Mouse (Mus musculus) left cerebral cortex, postnatal 14 days (tissue): Measurements from ENCODE around the gene Gm37240. TPM values are rescaled to one million over a fixed set of nuclear protein-coding genes. Genes with fewer than 3 reads are reported as not detected.

ENCODE experiments used
- DNase-seq, 2 experiments: peaks; one replicate each; pipeline ENCODE4 v3.0.0; 2021 to 2022; ENCODE audit warnings: low spot score in 2 of 2, mixed read lengths in 1 of 2
- intact Hi-C: fragments of 180-260 bp; cut with DNase I; formaldehyde crosslinking; loops from one replicate; pipeline ENCODE4 v1.15.1; 2025
- total RNA-seq, 2 experiments: library from RNA; stranded (reverse); gene quantifications; 2 replicates each; pipeline ENCODE4 v1.2.3; 2021

The Gm37240 gene
- total RNA-seq, 2 experiments from 2014 or later = 1.9 to 3.2 TPM

DNA sequence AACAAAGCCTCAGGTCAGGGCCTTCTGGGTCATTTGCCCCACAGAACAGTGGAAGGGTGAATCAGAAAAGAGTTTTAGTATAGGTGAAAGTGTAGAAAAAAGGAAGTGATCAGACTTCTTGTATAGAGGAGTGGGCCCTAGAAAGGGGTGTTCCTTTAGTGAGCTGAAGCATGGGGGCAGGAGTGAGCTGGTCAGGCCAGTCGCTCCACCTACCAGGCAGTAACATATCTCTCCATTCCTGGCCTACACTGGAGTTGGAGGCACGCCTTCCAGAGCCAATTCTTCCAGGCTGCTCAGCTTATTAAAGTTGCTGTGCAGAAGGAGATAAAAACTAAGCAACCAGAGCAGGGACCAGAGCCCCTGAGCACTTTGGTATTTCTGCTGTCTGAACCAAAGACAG is 322.7 kb downstream of the Gm37240 start:
- no peak for DNase-seq
- intact Hi-C loops = loop anchor here (2.0 kb wide), 1 partner anchor 626 kb away; no protein-coding TSS in a partner anchor

DNA sequence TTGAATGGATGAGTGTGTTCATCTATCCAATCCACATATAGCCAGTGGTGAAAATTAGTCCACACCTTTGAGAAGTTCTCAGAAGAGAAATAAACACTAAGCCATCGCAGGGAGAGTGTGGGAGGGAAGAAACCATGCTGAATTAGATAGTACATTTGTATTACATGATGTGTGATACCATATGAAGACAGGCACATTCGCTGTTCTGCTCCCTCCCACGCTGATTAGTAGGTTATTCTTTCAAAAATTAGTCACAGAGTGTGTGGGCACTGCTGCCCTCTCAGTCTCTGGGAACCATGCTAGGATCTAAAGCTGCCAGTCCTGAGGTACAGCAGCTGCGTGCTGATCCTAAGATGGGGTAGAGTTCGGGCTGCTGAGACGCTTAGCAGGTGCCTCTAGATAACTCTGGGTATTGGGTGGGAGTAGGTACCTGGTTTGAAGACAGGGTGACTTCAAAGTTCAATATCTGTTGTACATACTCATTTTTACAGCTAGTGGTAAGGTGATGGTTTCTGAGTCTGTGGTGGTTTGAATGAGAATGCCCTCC is 333.5 kb downstream of the Gm37240 start:
- intact Hi-C loops = no loop called here
- peak in 1 of 2 experiments; percentile 65 for DNase-seq

DNA sequence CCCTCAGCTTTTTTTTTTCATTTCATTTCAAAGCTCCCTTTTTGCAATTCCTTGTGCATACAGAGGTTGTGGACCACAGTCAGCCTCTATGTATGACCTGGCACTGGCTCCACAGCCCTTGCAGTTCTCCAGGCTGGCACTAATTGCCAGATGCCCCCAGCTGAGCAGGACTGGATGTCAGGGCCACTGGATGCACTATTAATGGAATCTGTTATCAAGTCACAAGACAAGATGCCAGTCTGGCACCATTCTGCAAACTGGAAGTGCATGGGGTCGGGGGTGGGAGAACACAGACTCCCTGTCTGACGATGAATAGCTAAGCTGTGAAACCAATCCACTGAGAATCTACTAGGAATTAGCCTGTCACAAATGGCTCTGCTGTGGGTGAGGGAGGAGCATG is 336.0 kb downstream of the Gm37240 start:
- DNase-seq = peak; percentile 34 to 58
- intact Hi-C loops = no loop called here

DNA sequence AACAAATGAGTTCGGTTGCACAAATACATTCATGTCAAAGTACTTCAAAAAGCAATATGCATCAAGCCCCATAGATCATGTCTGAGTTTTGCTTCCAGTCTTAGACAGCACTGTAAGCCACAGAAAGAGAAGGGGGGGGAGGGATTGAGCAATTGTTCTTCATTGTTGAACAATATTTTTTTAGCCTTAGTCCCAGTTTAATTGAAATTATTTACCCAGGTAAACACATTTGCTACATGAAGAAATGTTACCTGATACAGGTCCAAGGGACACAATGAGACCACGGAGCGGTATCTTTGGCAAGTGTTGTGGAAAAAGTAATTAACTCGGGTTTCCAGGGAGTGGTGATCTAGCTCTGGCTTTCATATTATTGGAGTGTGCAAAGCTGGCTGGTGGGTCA is 337.0 kb downstream of the Gm37240 start:
- no peak for DNase-seq
- intact Hi-C loops = no loop called here

DNA sequence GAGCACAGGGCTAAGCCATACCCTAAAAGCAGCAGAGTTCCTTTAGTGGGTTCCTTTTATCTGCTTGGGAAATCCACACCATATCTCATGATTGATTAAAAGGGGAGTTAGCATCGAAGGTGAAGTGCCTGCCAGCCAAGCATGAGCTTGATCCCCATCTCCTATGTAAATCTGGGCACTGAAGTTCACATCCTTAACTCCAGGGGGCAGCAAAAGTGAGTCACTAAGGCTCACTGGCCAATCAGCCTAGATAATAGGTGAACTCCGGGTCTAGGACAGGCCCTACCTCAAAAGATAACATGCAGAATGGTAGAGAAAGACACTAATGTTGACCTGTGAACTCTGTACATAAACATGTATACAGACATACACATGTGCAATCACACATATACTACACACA is 343.7 kb downstream of the Gm37240 start:
- DNase-seq = no peak
- intact Hi-C loops = no loop called here

DNA sequence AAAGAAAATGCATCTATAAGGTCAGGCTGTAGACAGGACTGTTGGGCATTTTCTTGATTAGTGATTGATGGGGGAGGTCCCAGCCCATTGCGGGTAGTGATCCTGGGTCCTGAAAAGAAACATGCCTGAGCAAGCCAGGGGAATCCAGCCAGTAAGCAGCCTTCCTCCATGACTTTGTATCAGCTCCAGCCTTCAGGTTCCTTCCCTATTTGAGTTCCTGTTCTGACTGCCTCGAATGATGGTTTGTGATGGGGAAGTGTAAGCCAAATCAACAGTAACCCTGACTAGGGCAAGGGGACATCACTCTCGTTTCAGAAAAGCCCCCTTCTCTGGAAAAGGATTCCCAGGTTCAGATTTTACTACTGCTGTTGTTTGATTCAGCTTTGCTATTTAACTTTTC is 344.6 kb downstream of the Gm37240 start:
- intact Hi-C loops = no loop called here
- no peak for DNase-seq

DNA sequence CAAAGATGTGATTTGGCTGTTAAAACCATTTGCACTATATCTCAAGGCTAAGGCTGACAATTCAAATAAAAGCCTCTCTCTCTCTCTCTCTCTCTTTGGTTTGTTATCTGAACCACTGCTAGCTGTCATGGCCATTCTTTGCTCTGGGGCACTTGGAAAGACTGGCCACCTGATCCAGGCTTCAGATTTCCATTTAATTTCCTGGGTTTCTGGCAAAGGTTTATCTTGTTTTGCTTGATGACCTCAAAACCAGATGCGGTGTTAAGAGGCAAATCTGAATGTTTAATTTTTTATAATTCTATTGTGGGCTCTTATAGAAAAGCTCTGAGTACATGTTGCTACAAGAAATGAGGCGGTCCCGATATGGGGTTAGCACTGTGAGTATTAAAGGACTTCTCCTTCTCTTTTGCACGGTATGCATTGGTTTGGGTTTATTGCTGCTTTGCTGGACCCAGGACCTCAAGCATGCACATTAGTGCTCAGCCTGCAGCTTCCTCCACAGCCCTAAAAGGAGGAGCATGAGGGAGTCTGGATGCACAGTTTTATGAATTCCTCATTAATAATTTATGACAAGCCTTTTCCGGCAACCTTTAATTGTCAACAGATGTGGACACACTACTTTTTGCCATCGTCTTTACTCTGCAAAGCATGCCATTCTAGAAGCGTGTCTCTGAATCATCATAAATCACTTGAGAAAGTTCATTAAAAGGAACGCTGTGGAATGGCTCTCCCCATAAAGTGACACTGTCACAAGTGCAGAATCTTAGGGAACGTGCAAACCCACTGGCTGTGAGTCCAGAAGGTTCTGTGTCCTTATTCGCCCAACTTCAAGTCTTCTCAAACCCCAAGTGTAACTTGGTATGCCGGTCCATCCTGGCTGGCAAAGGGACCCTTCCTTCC is 351.4 kb downstream of the Gm37240 start:
- intact Hi-C loops = no loop called here
- no peak for DNase-seq

DNA sequence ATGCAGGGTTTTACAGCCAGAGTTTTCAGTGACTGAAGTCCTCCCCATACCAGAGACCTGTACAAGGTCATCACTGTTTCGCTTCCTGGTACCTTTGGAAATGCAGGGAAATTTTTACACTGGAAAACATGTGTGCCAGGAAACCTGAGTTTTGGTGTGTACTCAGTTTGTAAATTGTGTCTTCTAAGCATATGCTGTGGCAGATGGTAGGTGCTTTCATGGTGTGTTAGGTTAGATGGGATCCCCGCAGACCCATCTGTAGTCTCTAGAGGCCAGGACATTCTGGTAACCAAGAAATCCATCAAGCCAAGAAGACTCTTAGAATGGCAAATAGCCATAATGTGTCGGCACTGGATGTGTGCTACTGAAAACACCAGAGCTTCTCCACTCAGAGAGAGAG is 352.3 kb downstream of the Gm37240 start:
- intact Hi-C loops = no loop called here
- no peak for DNase-seq

DNA sequence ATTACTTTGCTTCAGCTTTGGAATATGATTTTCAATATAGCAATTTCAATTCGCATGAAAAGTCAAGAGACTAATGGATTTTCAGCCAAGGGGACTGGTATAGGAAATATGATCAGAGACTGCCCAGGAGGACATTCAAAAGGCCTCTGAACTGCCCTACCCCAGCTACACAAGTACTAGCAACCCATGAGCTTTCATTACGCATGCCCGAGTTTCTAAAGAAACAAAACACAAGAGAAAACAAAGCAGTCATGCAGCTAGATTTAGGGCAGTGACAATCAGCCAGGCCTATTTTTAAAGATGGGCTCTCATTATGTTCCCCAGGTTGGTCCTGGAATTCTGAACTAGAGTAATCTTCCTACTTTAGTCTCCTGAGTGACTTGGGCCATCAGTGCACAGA is 354.9 kb downstream of the Gm37240 start:
- no peak for DNase-seq
- intact Hi-C loops = loop anchor here (5.0 kb wide), 1 partner anchor 165 kb away; no protein-coding TSS in a partner anchor

DNA sequence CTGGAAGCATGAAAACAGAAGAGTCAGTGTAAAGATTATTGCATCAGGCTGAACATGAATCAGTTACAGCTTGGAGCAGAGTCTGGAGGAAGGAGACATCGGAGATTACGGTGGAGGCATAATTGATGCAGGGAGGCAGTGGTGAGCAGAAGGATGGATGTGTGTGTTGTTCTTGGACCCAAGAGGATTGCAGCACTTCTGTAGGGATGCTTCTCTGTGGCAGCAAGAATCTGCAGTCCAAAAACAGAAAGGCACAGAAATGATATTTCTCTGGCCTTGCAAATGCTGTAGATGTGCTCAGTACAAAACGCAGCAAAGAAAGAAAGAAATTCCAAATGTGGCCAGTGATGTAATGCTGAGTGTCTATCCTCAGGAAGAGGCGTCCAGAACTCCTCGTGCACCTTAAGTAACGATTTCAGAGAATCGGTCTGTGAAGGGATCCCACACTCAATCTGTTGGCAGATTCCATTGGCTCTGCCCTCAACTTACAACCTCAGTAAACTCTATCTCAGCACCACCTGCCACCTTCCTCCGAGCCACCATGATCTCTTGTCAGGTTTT is 356.6 kb downstream of the Gm37240 start:
- intact Hi-C loops = loop anchor here (5.0 kb wide), 1 partner anchor 163 kb away; no protein-coding TSS in a partner anchor
- peak; percentile 37 to 67 for DNase-seq

DNA sequence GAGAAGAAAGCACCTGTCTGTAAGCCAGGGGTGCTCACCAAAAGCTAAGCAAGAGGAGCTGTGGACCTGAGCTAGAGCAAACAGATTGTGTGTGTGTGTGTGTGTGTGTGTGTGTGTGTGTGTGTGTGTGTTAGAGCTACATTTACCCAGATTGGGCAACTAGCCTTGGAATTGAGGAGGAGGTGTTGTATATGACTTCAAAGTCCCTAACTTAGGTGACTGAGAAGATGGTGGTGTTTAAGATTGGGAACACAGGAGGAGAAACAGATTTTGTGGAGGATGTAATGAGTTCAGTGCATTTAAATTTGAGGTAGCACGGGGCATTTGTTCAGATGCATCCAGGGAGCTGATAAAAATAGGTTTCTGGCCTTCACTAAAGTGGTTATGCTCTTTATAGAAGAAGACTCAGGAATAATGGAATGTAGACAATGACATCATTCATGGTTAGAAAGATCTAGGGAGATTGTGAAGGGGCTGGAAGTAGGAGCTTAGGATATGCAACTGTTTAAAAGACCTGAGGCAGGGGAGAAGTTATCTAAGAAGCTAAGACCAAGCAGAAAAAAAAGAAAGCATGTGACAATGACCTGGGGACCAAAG is 365.9 kb downstream of the Gm37240 start:
- intact Hi-C loops = loop anchor here (5.0 kb wide), 1 partner anchor 209 kb away; no protein-coding TSS in a partner anchor
- DNase-seq = peak; percentile 70 to 91

DNA sequence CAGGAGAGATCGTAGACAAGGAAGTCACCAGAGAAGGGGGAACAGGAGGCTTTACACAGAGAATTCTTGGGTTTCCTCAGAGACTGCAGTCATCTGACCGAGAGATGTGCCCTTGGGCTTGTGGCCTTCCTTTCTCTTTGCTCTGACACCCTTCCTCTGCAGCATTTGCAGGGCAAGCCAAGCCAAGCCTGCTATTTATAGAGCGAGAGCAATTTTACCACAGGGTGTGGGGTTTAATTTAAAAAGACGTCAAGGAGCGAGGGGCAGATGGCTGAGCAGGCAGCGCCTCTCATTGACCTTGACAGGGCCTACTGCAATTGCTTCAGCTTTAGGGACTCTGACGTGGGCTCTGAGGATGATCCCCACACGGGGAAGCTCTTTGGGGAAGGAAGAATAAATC is 368.6 kb downstream of the Gm37240 start:
- no peak for DNase-seq
- intact Hi-C loops = no loop called here

DNA sequence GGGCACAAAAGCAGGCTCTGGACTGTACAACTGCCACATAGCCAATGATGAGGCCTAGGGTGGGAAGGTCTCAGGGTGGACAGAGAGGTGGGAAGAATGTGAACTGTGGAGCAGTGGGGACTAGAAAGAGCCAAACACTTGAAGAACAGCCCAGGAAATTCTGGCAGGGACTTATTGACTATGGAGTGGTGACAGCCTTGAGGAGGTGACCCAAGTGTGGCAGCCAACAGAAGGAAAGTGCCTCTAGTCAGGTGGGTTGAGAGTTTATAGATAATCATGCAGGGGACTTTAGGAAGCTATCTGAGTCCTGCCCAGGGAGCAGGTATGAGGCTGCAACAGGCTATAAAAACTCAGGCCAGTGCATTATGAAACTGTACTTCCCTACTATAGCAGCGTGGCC is 369.2 kb downstream of the Gm37240 start:
- intact Hi-C loops = no loop called here
- DNase-seq = no peak

DNA sequence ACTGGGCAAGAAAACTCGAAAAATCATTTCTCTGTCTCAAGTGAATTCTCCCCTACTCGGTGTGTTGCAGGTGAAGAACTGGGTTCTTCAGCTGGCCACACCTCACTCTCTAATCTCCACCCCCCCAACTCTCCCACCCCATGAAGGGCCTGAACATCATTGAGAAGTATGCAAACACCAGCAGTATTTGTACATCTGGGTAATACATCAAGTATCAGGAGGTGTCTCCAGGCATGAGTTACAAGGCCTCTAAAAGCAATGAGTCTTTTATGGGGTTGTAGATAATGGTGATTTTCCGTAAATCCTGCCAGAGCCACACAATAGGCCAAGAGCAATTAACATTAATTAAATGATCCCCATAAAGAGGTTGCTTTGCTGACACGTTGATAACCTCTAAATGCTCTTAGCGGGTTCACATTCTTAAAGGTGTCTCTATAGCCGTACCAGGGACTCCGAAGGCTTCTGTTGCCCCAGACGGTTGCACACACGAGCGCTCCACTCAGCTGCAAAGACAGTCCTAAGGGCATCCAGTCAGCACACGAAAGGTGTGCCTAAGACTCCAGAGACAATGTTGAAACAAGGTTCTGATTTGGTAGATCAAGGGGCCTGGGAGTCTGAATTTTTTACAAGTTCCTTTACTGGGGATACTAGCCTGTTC is 370.4 kb downstream of the Gm37240 start:
- intact Hi-C loops = no loop called here
- DNase-seq = no peak

DNA sequence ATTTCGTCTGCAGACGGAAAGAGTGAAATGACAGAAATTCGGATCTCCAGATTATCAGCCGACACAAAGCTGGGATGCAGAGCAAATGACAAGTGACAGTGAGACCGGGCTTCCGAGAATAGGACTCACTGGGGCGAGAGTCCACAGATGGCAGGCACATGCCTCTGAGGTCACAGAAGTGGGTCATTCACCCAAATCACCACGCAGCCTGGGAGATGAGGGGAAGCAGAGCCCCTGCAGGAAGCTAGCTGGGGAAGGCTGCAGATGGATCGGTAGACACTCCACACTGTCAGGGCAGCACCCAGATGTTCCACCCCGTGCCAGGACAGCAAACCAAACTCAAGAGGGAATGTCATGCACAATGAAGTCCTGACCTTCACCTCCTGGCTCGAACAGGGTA is 372.6 kb downstream of the Gm37240 start:
- no peak for DNase-seq
- intact Hi-C loops = no loop called here

DNA sequence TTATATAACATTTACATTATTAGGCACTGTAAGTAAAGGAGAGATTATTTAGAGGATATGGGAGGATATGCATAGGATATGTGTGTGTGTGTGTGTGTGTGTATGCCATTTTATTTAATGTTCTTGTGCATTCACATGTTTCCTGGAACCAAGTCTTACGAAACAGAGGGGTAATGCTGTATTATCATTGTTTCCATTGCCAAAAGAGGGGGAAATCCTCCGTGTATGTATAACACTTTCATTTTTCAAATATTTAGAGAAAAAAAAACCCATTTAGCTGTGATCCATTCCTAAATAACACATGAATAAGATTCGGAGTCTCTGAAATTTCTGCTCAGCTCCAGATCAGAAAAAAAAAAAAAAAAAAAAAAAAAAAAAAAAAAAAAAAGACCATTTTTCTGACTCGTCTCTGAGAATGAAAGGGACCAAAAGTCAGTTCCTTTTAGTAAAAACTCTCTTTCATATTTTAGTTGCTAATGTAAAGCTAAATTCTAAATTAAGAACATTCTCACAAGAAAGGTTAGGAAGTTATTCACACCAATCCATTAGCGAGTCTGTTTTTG is 378.5 kb downstream of the Gm37240 start:
- intact Hi-C loops = no loop called here
- DNase-seq = no peak

DNA sequence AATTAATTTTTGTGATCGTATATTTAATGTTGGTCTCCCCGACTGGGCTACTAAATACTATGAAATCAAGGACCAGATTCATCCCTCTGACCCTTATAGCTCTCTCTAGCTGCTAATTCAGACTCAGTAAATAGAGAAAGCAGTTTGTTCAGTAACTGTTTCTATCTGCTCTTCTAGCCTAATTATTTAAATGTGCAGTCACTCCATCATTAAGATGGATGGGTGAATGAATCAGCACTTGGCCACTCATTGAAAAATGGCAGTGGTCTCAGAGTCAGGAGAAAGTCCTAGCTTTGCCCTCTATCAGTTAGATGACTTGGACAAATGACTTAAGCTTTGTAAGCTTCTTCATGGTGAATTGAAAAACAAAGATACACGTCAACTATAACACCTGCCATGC is 387.2 kb downstream of the Gm37240 start:
- intact Hi-C loops = no loop called here
- DNase-seq = no peak

DNA sequence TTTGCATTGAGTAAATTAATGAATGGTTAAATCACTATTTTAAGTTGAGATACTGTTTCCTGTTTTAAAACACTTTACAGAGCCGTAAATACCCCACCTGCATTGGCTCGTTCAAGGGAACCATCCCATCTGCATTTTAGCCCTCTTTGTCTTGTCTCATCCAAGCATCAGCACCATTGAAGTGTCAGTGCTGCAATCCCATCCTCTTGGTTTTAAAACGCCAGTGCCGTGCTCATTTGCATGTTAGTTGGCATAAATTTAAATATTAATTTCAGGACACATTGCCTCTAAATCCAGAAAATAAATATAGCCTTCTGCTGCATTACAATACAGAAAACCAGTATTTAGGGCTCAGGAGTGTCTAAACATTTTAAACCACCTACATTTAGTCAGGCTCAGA is 391.2 kb downstream of the Gm37240 start:
- no peak for DNase-seq
- intact Hi-C loops = no loop called here

DNA sequence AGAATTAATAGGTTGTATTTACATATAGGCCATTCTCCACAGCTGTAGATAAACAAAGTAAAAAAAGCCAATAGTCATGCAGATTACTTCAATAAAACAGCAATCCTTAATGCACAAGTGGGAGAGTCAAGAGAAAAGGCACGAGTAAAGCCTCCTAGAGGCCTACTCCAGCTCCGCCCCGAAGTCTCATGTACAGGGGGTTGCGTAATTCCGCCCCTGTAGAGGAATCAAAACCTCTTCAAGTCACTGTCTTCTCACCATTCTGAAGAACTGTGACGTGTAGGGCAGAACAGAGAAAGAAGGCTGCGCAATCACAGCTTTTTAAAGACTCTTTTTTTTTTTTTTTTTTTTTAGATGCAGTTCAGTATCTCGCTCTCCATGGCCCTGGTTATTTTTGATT is 393.5 kb downstream of the Gm37240 start:
- DNase-seq = no peak
- intact Hi-C loops = no loop called here
